Mouse (Mus musculus) small intestine, adult 2 months (tissue): ENCODE measurements around the gene Dnal1.

Experiments
- CTCF ChIP-seq: fragments of 200-500 bp; IDR thresholded peaks from 2 replicates; pipeline ENCODE4 v1.5.1; 2012; ENCODE audit warnings: low read depth, mild to moderate bottlenecking, control low read depth, inconsistent platforms, low read length, moderate library complexity, mixed read lengths; ENCODE audit not compliant: insufficient replicate concordance, insufficient read length; ENCODE audit errors: extremely low read depth
- POLR2A ChIP-seq: fragments of 200-500 bp; IDR thresholded peaks from 2 replicates; pipeline ENCODE4 v1.6.1; 2012; ENCODE audit warnings: low read depth, mild to moderate bottlenecking, control low read depth, inconsistent platforms, low read length, moderate library complexity

- TF ChIP-seq POLR2A (no peak), CTCF (no peak)
Measured at GRCm38 (mm10) chr12:84142281-84143050, 28.3 kb downstream of the Dnal1 start.
